Mouse (Mus musculus): ENCODE results near the gene Rab5c. TPM values are rescaled to one million over a fixed set of nuclear protein-coding genes. Genes with fewer than 3 reads are reported as not detected.

The Rab5c gene
- total and polyA plus RNA-seq, 2 experiments from 2014 or later: 34.1 to 248 TPM

- no peaks in the 10 kb centered on the region for H3K4me1 ChIP-seq (ENCODE audit: insufficient read depth, low read length)
- WGBS: 74% methylated on average over 7 of the region's 7 CpGs
- ATAC-seq (no peak), DNase-seq (ENCODE audit: low spot score) (no peak)
- no peaks in the 10 kb centered on the region for H3K27me3 ChIP-seq (ENCODE audit: insufficient read depth, low read length)
- TF ChIP-seq CTCF (IDR thresholded peaks at IDR 0.05; ENCODE audit: low read depth): no peak
- H3K4me2 ChIP-seq (ENCODE audit: low read depth, low read length): no peak overlapping the region
- no peak overlapping the region for H3K9ac ChIP-seq (replicated peaks; ENCODE audit: low read length)
- H3K36me3 ChIP-seq (ENCODE audit: insufficient read depth, low read length): no peaks in the 10 kb centered on the region
- H3K27ac ChIP-seq: no peak overlapping the region
- H3K9me3 ChIP-seq (ENCODE audit: low read length): no peaks in the 10 kb centered on the region
- no peak overlapping the region for H3K4me3 ChIP-seq (ENCODE audit: low read length)
Observed at GRCm38 (mm10) chr11:100697921-100698320, 40.1 kb downstream of the Rab5c start.

- H3K9me3 ChIP-seq (ENCODE audit: low read length): no peaks in the 10 kb centered on the region
- H3K9ac ChIP-seq (replicated peaks; ENCODE audit: low read length): no peak overlapping the region
- no peaks in the 10 kb centered on the region for H3K27me3 ChIP-seq (ENCODE audit: insufficient read depth, low read length)
- peak; percentile 87 for ATAC-seq
- H3K36me3 ChIP-seq (ENCODE audit: insufficient read depth, low read length): no peaks in the 10 kb centered on the region
- 37% methylated on average over 5 of the region's 5 CpGs for WGBS
- peak; percentile 98 for TF ChIP-seq CTCF (IDR thresholded peaks at IDR 0.05; ENCODE audit: low read depth)
- peak; percentile 76 for DNase-seq (ENCODE audit: low spot score)
- H3K4me3 ChIP-seq (ENCODE audit: low read length): no peak overlapping the region
- no peak overlapping the region for H3K4me2 ChIP-seq (ENCODE audit: low read depth, low read length)
- no peaks in the 10 kb centered on the region for H3K4me1 ChIP-seq (ENCODE audit: insufficient read depth, low read length)
- H3K27ac ChIP-seq: no peak overlapping the region
Observed at GRCm38 (mm10) chr11:100694926-100695325, 43.1 kb downstream of the Rab5c start.

DNA sequence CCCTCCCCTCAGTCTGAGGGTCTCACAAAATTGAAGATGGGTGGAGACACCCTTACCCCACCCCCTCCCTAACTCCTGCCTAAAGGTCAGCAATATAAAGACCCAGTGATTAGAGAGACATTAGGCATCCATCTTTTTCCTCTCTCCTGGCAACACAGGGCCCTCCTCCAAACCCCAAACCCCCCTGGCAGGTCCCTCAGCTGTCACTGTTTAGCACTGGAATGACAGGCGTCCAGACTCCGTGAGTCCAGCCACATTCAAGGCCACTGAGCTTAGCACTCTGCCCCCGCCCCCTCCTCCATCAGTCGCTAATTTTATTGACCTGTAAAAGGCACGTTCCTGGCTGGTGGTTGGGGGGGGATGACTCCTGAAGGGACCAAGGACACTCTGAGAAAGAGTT lies 44.9 kb downstream of the Rab5c start:
- Histone ChIP-seq H3K27me3 (ENCODE audit: insufficient read depth, low read length) (no peaks in the 10 kb centered on the region), H3K9me3 (ENCODE audit: low read length) (no peaks in the 10 kb centered on the region), H3K4me1 (ENCODE audit: insufficient read depth, low read length) (no peaks in the 10 kb centered on the region), H3K4me3 (ENCODE audit: low read length) (no peak overlapping the region), H3K36me3 (ENCODE audit: insufficient read depth, low read length) (no peaks in the 10 kb centered on the region), H3K9ac (replicated peaks; ENCODE audit: low read length) (no peak overlapping the region), H3K4me2 (ENCODE audit: low read depth, low read length) (no peak overlapping the region), H3K27ac (no peak overlapping the region)
- no peak for ATAC-seq
- WGBS: 39% methylated on average over 5 of the region's 5 CpGs
- no peak for TF ChIP-seq CTCF (IDR thresholded peaks at IDR 0.05; ENCODE audit: low read depth)
- DNase-seq (ENCODE audit: low spot score): no peak

DNA sequence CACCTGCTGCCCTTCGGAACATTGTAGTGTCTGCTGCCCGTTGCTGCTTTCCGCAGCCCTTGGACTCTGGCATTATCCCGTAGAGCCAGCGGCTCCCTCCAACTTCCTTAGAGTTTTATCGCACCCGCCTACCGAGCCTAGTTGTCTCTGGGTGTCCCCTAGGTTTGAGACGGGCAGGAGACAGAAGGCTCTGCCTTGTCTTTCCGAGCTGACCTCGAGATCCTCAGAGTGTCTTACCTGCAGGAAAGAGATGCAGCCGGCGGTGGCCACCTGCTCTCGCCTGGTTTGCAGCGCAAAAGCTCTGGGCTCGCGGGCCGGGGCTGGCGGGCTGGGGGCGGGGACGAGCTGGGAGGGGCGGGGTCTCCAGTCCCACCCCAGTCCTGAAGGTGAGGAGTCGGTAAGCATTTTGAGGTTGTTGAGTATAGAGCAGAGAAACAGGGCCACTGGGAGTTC lies 45.8 kb downstream of the Rab5c start, which contains the start of gene Zfp385c:
TSS of gene Zfp385c (minus strand) at position 292 of the 453 bp plus-strand sequence.
- Histone ChIP-seq H3K9ac (replicated peaks; ENCODE audit: low read length) (peak within 1 kb of the TSS; percentile 37; the same call in 1 of the 2 replicates), H3K9me3 (ENCODE audit: low read length) (no peaks in the 10 kb centered on the region), H3K36me3 (ENCODE audit: insufficient read depth, low read length) (no peaks in the 10 kb centered on the region), H3K27ac (no peak within 1 kb of the TSS), H3K4me3 (ENCODE audit: low read length) (peak within 1 kb of the TSS; percentile 27), H3K4me1 (ENCODE audit: insufficient read depth, low read length) (no peaks in the 10 kb centered on the region), H3K4me2 (ENCODE audit: low read depth, low read length) (peak within 1 kb of the TSS; percentile 53), H3K27me3 (ENCODE audit: insufficient read depth, low read length) (no peaks in the 10 kb centered on the region)
- DNase-seq (ENCODE audit: low spot score) (no peak), ATAC-seq (no peak)
- no peak for TF ChIP-seq CTCF (IDR thresholded peaks at IDR 0.05; ENCODE audit: low read depth)
- WGBS: 3% methylated on average over 19 of the region's 23 CpGs

DNA sequence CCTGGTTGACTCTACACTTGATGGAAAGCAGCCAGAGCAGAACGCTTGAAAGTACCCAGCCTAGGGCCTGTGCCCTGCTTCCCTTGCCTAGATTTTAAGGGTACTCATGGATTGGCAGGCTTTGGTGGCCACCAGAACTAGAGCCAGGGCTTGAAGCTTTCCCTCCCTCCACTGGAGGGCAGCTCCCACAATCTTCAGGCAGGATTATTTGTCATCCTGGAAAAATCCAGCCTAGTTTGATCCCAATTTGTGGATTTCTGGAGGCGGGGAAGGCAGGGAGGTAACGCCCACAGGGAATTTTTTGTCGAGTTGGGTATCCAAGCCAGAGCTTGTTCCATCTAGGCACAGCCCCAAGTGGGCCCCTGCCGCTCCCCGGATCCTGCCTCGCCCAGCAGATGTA lies 47.6 kb downstream of the Rab5c start:
- no peaks in the 10 kb centered on the region for H3K36me3 ChIP-seq (ENCODE audit: insufficient read depth, low read length)

GRCm38 (mm10) chr11:100688443-100688842 lies 49.6 kb downstream of the Rab5c start:
- Histone ChIP-seq H3K4me3 (ENCODE audit: low read length) (no peak overlapping the region), H3K27ac (no peak overlapping the region), H3K9ac (replicated peaks; ENCODE audit: low read length) (no peak overlapping the region), H3K4me1 (ENCODE audit: insufficient read depth, low read length) (no peaks in the 10 kb centered on the region), H3K9me3 (ENCODE audit: low read length) (no peaks in the 10 kb centered on the region), H3K27me3 (ENCODE audit: insufficient read depth, low read length) (no peaks in the 10 kb centered on the region), H3K36me3 (ENCODE audit: insufficient read depth, low read length) (no peaks in the 10 kb centered on the region), H3K4me2 (ENCODE audit: low read depth, low read length) (no peak overlapping the region)
- WGBS: 70% methylated on average over 4 of the region's 4 CpGs
- no peak for ATAC-seq
- no peak for DNase-seq (ENCODE audit: low spot score)
- no peak for TF ChIP-seq CTCF (IDR thresholded peaks at IDR 0.05; ENCODE audit: low read depth)

More for the DNA sequence above, 47.6 kb downstream of the Rab5c start:
- Histone ChIP-seq H3K27ac (no peak overlapping the region), H3K9ac (replicated peaks; ENCODE audit: low read length) (no peak overlapping the region), H3K4me2 (ENCODE audit: low read depth, low read length) (no peak overlapping the region), H3K9me3 (ENCODE audit: low read length) (no peaks in the 10 kb centered on the region), H3K27me3 (ENCODE audit: insufficient read depth, low read length) (no peaks in the 10 kb centered on the region), H3K4me1 (ENCODE audit: insufficient read depth, low read length) (no peaks in the 10 kb centered on the region), H3K4me3 (ENCODE audit: low read length) (no peak overlapping the region)
- WGBS: 67% methylated on average over 7 of the region's 7 CpGs
- DNase-seq (ENCODE audit: low spot score) (no peak), ATAC-seq (no peak)
- no peak for TF ChIP-seq CTCF (IDR thresholded peaks at IDR 0.05; ENCODE audit: low read depth)

GRCm38 (mm10) chr11:100687265-100687664 lies 50.8 kb downstream of the Rab5c start:
- no peak overlapping the region for H3K4me3 ChIP-seq (ENCODE audit: low read length)
- ATAC-seq (no peak), DNase-seq (ENCODE audit: low spot score) (no peak)
- no peaks in the 10 kb centered on the region for H3K27me3 ChIP-seq (ENCODE audit: insufficient read depth, low read length)
- 77% methylated on average over 7 of the region's 7 CpGs for WGBS
- H3K36me3 ChIP-seq (ENCODE audit: insufficient read depth, low read length): no peaks in the 10 kb centered on the region
- no peaks in the 10 kb centered on the region for H3K4me1 ChIP-seq (ENCODE audit: insufficient read depth, low read length)
- no peak overlapping the region for H3K27ac ChIP-seq
- no peak overlapping the region for H3K9ac ChIP-seq (replicated peaks; ENCODE audit: low read length)
- TF ChIP-seq CTCF (IDR thresholded peaks at IDR 0.05; ENCODE audit: low read depth): no peak
- H3K9me3 ChIP-seq (ENCODE audit: low read length): no peaks in the 10 kb centered on the region
- no peak overlapping the region for H3K4me2 ChIP-seq (ENCODE audit: low read depth, low read length)
